Mouse (Mus musculus) hematopoietic stem cell, adult 5-6 weeks (primary cell): ENCODE measurements around the gene Wnk2. TPM values are rescaled to one million over a fixed set of nuclear protein-coding genes. Genes with fewer than 3 reads are reported as not detected.
"Not testable (repeated sequence)": the region's sequence is repeated elsewhere in the genome, so short reads cannot be mapped to it uniquely, and the experiment has no call there.

Experiments
- ATAC-seq, 2 experiments: fragments of 125-278 bp in 1 of 2; replicated peaks in 1 of 2; 2 replicates each; pipeline ENCODE4 v1.8.0; 2016 to 2017; ENCODE audit warnings: inconsistent platforms in 2 of 2, mild to moderate bottlenecking in 2 of 2, moderate number of reproducible peaks in 2 of 2, low read depth in 1 of 2, moderate TSS enrichment in 1 of 2; ENCODE audit not compliant: low FRiP score in 2 of 2, poor library complexity in 2 of 2, severe bottlenecking in 2 of 2, insufficient read depth in 1 of 2, low TSS enrichment in 1 of 2
- total RNA-seq: library from RNA; stranded (forward); fragments of 172-1452, 232-1000 nt; gene quantifications from 2 replicates; pipeline ENCODE4 v1.2.3, GENCODE M21; 2017

Wnk2 gene
- total RNA-seq, 1 experiment from 2014 or later = not detected

DNA sequence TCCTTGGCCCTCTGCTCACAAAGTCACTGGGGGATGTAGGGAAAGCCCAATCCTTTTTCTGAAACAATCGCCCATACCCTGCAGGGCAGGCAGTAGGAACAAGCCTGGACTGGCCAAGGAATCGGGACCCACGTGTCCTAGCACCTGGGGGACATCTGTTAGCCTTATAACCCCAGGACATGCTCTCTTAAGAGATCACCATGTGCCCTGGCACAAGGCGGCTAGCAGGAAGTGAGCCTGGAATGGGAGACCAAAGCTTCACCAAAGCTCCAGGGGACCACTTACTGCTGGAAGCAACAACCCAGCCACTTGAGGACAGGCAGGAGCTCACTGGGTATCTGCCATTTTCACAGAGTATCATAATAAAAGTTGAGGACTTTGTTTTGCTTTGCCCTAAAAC, 63.0 kb downstream of the Wnk2 start:
- no peak for ATAC-seq

DNA sequence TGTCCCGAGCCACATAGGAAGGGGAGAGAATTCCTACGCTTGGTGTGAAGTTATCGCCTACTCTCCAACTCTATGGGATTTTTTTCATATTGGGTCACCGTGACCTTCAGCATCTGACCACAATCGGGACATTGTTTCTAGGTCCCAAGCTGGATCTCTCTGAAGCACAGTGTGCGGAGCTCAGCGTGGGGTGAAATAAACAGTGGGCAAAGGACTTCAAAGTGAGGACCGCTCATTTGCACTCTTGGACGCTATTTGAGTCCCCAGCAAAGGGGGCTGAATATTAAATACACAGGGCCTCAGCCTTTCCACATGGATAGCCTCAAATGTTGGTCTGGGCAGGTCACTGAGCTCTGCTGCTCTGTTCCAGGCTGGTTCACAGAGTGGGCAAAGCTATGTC, 63.9 kb downstream of the Wnk2 start:
- ATAC-seq = no peak

DNA sequence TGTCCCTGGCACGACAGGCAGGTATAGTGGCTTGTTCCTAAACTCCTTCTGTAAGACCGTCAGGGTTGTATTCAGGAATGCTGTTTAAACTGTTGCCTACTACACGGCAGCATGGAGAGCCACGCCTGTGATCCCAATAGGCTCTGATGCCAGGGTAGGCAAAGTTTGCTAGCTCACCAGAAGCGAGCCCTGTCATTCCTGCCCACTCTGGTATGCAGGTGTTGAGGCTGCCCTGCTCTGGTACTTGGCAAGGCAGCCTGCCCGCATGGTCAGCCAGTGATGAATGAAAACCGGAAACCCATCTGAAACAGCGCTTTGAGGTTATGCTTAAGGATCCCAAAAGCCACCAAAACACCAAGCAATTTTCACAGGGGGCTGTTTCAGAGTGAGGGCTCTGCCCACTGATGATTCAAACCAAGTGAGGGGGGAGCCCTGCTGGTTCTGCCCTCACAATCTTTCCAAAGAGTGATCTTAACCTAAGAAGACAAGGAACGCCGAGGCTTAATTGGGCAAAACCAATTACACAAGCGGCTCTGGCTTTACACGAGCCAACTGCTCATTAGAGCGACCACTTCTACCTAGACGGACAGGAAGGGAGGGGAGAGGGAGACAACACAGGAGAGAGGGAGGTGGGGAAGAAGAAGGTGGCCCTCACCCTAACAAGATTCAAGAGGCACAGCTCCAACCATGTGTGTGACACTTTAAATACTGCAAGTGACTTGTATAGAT, 65.5 kb downstream of the Wnk2 start:
- ATAC-seq = no peak

DNA sequence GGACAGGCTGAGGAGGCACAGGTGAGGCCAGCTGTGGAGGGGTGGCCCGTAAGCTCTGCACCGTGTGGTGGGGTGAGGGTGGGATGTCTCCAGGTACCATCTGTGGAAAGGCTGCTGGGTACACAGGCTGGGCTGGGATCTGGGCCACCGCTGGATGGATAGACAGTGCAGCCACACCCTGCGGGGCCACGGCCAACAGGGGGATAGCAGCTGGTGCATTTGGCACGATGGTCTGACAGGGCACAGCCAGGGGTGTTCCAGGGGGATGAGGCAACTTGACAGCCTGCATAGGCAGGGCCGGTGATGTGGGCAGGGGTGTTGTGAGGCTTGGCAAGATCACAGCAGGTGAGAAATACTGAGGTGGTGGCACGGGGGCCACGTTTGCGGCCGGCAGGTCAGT, 71.6 kb downstream of the Wnk2 start:
- no peak for ATAC-seq

DNA sequence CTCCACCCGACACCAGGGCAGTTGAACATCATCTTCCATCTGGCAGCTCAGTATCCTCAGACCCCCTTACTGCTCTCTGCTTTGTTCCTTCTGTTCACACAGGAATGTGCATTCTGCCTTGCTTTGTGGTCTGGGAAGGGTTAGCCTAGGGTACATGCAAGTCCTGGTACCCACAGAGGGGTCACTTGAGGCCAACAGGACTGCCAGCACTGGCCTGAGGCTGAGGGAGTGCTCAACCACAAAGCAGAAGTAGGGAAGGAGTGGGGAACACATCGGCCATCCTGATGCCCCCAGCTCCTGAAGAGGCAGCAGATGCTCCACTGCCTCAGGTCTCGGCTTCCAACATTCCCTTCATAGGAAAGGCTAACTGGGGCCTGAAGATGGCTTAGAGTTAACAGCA, 72.4 kb downstream of the Wnk2 start:
- ATAC-seq = 0 out of 4 replicates have a peak, but pooled peaks of 1 of the 2 experiments have one; percentile 46

DNA sequence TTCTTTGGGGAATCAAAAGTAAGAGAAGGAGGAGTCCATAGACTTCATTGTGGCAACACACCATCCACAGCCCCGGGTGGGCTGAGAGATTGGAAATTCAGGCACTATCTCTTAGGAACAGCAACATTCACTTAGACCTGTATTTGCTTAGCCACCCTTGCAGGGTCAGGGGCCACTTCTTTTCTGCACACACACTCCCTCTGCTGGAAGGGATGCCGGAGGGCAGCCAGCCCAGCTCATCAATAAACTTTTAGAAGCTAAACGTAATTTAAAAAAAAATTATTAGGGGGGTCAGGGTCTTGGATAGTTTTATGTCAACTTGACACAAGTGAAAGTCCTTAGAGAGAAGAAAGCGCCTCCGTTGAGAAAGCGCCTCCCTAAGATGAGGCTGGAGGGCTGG, 74.5 kb downstream of the Wnk2 start:
- no peak for ATAC-seq

DNA sequence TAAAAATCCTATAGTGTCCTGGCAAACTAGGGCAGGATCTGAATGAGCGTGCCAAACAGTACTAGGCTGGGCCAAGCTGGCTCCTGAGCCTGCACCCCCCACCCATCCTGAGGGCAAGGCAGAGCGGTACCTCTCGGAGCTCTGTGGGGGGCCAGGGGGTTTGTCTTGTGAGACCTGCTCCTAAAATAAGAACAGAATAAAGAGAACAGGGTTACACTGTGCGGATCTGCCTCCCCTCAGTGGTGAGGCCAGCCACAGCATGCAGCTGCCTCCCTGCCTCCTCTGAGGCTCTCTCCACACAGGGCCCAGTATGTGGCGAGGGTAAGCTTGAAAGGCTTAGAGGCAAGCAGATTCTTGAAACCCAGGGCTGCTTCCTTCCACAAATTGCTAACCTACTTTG, 76.0 kb downstream of the Wnk2 start:
- no peak for ATAC-seq

DNA sequence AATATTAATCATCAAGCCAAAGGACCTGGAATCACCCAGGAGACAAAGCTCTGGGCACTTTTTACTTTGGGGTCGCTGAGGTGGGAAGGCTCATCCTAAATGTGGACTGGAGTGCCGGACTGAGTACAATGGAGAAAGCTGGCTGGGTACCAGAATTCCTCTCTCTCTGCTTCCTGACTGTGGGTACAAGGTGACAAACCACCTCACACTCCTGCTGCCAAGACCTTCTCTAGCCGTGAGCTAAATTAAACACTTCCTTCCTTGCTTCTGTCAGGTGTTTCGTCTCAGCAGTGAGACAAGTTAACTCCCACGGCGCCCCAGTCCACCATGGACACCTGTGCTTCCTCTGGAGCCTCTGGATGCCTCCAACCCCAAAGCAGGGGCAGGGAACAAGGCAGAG, 77.8 kb downstream of the Wnk2 start:
- ATAC-seq = no peak

DNA sequence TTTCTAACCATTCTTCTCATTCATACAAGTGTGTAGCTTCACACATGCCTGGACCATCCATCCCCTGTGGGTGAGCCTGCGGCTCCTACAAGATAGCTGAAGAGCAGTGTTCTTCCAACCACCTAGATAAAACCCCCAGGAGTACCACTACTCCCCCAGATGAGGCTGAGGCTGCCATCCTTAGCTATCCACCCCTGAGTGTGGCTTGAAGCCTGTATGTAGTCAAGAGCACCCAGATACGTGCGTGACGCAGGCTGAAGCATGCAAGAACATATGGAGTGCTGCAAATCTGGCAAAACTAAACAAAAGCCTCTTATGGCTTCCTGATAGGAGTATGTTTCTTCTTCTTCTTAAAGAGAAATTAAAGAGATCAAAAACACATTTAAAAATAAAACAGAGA, 78.4 kb downstream of the Wnk2 start:
- no peak for ATAC-seq

DNA sequence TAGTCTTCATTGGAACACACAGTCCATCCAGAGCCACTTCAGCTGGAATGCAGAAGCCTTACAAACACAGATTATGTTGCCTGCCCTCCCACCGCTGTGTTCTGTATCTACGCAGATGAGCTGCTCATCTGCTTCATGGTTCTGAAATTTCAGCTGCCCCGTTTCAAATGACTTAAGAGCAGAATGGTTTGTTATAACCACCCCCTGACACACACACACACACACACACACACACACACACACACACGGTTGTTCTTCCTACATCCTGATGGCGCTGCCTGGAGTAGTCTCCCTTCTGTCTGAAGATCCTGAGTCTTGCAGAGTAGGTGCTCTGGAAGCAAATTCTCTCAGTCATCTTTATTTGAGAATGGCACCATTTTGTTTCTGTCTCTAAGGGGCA, 83.6 kb downstream of the Wnk2 start:
- ATAC-seq = no peak

DNA sequence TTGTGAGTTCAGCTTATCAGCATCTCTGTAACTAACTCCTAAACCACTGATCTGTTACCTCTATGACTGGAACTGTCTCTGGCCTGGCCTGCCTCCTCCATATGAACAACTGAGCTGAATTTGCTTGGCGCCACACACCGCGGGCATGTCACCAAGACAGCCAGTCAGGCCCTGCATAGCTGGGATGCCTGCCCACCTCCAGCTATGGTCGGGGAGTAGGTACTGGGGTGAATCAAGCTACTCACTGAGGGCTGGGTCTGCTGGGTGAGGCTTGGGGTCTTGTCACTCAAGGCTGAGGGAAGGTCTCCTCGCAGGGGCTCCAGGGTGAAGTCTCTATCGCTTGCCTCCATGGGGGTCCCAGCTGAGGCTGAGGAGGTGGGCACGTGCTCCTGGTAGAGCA, 87.4 kb downstream of the Wnk2 start:
- no peak for ATAC-seq

DNA sequence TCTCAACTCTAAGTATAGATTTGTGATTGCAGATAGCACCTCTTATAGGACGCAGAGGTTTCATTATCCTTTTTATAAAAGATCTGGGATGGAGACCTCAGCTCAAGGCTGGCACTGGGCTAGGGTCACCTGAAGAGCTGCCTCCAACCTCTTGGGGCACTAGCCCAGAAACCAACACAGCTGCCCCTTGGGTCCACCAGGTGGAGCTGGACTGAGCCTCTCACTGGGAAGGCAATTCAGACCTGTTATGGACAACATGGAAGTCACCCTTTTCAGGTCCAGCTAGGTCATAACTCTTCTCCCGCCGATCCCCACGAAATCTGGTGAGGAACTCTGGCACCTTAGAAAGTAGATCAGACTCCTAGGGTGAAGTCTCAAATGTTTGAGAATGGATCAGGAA, 89.3 kb downstream of the Wnk2 start:
- peak; percentile 80 to 83 for ATAC-seq

DNA sequence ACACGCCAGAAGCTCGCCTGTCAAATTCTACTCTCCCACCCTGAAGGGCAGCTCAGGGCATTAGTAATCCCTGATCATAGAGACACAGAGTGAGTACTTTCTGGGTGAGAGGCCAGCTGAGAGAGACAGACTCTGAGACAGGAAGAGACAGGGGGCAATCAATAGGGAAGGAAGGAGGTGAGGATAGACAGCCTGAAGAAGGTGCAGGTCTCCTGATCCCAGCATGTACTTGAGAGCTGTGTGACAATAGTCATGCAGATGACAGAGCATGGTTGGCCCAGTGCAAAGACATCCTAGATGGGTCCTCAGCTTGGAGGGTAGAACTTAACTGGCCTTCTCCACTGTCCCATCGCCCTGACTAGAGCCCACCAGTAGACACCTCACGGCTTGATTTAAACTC, 91.5 kb downstream of the Wnk2 start:
- no peak for ATAC-seq

DNA sequence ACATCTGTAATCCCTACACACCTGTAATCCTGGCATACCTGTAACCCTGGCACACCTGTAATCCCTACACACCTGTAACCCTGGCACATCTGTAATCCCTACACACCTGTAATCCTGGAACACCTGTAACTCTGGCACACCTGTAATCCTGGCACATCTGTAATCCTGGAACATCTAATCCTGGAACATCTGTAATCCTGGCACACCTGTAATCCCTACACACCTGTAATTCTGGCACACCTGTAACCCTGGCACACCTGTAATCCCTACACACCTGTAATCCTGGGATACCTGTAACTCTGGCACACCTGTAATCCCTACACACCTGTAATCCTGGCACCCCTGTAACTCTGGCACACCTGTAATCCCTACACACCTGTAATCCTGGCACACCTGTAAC, 93.1 kb downstream of the Wnk2 start:
- not testable (repeated sequence) for ATAC-seq

DNA sequence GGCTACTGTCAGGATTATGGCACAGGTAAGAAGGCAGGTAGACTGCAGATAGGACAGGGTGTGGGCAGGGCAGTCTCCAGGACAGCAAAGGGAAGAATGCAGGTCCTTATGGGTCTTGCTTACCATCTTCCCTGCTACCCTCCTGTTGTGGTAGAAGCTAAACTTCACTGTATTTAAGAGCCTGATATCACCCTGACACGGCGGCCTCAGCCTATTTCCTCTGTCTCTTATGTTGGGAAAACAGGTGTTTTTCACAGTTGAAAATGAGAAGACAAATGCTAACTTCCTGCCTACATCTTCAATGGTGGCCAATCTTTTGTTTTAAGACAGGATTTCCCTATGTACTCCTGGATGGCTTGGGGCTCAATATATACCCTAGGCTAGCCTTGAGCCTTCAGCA, 94.5 kb downstream of the Wnk2 start:
- ATAC-seq = no peak

DNA sequence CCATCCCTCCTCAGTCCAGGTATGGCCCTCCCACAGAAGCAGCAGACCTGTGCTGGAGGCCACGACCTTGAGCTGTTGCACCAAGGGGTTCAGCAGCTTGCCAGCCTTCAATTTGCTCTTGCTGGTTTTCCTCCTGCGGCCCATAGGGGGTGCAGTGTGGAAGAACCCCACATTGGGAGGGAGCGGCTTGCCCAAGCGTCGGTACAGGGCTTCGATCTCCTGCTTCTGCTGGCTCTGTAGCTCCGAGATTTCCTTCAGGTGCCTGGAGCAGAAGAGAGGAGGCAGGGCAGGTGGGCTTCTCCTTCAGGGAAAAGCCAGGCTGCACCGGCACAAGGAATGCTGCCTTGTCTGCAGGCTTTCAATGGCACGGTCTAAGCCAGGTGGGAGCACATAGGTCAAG, 95.3 kb downstream of the Wnk2 start:
- ATAC-seq = peak; percentile 38 to 54; a peak in 3 of 4 replicates

DNA sequence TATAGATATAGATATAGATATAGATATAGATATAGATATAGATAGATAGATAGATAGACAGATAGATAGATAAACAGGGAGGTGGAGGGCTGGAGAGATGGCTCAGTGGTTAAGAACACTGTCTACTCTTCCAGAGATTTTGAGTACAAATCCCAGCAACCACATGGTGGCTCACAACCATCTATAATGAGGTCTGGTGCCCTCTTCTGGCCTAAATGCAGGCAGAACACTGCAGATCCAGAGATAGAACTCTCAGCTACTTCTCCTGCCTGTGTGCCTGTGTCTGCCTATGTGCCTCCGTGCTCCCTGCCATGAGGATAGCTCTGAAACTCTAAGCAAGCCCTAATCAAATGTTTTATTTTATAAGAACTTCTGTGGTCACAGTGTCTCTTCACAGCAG, 100.4 kb downstream of the Wnk2 start:
- no peak for ATAC-seq

DNA sequence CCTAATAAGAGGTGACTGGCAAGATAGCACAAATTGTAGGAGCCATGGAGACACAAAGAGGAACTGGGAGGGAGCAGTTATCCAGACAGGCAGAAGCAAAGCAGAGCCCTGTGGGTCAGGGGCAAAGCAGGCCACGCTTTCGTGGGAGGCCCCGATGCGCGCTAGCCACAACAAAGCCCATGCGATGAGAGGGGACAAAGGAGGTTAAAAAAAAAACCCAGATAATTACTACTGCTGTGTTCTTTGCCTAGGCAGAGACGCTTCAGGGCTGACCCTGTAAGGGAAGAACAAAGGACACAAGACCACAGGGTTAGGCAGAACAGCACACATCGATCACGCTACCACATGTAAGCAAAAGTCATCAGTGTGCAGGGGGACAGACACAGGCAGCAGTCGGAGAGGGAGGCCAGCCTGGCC, 103.7 kb downstream of the Wnk2 start:
- ATAC-seq = no peak

DNA sequence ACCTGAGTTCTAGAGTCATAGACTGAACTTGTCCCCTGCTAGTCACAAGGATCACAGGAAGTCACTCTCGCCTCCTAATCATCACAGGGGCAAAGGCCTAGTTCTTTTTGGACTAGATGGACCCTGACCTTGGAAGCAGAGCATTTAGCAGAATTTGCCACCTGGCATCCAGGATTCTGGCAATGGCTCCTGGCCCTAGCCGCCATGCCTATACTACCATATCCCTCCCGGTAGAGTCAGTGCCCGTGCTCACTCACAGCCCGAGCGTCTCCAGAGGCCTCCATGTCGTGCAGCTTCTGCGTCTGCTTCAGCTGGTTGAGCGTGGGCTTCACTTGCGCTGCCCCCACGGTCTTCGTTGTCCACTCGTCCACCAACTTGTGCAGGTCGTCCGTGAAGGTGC, 105.4 kb downstream of the Wnk2 start:
- no peak for ATAC-seq
